Mouse (Mus musculus) gastrocnemius, adult 2 months (tissue): Measurements from ENCODE around the gene Olfr143. TPM values are rescaled to one million over a fixed set of nuclear protein-coding genes. Genes with fewer than 3 reads are reported as not detected.

Experiments used
- DNase-seq: peaks from one replicate; pipeline ENCODE4 v3.0.0; 2022
- H3K27ac ChIP-seq: fragments of 200-600 bp; 2 replicates; pipeline ENCODE4 v1.8.1; 2022; ENCODE audit warnings: mild to moderate bottlenecking
- H3K4me3 ChIP-seq: fragments of 200-600 bp; 2 replicates; pipeline ENCODE4 v1.8.1; 2022; ENCODE audit warnings: mild to moderate bottlenecking, moderate library complexity
- CTCF ChIP-seq: fragments of 200-600 bp; IDR thresholded peaks from 2 replicates; pipeline ENCODE4 v1.8.1; 2022; ENCODE audit warnings: antibody characterized with exemption, mild to moderate bottlenecking, moderate library complexity
- intact Hi-C: fragments of 180-260 bp; cut with DNase I; formaldehyde crosslinking; loops from one replicate; pipeline ENCODE4 v1.15.1; 2025
- long read RNA-seq, 2 experiments: library from polyadenylated mRNA; stranded (forward); transcript quantifications; one replicate each; pipeline ENCODE4 v2.0.0; 2021
- total RNA-seq, 2 experiments: library from RNA; stranded (reverse); gene quantifications; 2 replicates each; pipeline ENCODE4 v1.2.3; 2021

Olfr143 gene
- not detected for total RNA-seq
- long read RNA-seq, experiment 1: 0 reads
- long read RNA-seq, experiment 2: 0 reads

DNA sequence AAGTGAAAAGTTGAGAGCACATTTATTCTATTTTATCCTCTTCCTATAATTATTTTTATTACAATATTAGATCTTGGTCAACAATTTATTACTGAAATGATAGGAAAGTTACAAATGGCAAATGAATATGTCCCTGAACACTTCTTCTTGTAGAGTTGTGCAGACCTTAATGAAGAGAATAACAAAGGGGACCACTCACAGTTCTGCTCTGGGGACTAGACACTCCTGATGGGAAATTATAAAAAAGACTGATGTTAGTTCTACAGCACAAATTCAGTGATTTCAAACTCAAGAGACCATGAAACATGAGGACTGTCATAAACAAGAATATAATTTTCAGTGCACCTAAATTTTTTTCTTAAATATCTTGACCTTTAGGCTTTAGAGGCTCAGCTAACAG is at the start of gene Olfr143:
Gene Olfr143 (plus strand): TSS at position 301 of the 400 bp plus-strand sequence.
- Histone ChIP-seq H3K27ac (no peak within 1 kb of the TSS), H3K4me3 (no peak within 1 kb of the TSS)
- TF ChIP-seq CTCF: no peak
- no peak for DNase-seq
- intact Hi-C loops: no loop called here

DNA sequence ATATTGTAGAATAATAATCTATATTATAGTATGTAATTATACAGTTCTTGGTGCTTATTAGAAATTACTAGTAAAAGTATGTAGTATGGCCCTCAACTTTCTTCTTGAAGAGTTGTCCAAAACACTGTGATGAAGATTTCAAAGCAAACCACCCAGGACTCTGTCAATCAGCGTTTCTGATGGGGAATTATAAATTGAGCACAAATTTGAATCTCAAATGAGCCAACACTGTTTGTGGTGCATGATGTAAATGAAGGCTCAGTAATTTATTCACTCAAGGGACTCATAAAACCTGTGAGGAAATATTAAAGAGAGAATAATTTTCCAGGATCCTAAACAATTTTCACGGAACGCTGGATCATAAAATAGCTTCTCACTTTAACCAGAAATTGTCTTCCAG is 44.5 kb upstream of the Olfr143 start, which contains the start of gene Olfr893:
Gene Olfr893 (plus strand): TSS at position 301 of the 400 bp plus-strand sequence.
- intact Hi-C loops: no loop called here
- DNase-seq: no peak
- Histone ChIP-seq H3K4me3 (no peak within 1 kb of the TSS), H3K27ac (no peak within 1 kb of the TSS)
- no peak for TF ChIP-seq CTCF

DNA sequence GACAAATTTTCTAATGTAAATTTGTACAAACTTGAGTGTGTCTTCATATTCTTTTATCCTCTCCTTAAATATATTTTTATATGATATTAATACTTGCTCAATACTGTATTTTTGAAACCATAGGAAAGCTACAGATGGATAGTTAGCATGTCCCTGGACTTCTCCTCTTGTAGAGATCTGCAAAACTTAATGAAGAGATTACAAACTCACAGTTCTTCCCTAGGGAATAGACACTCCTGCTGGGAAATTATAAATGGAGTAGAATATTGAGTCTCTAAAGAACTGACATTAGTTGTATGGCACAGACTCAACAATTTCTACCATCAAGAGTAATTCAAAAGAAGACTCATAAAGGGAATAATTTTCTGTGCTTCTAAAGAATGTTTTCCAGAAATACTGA is 34.8 kb upstream of the Olfr143 start, which contains the start of gene Olfr894:
Gene Olfr894 (plus strand): TSS at position 301 of the 400 bp plus-strand sequence.
- no peak for TF ChIP-seq CTCF
- intact Hi-C loops: no loop called here
- DNase-seq: no peak
- no peak within 1 kb of the TSS for H3K27ac ChIP-seq
- no peak within 1 kb of the TSS for H3K4me3 ChIP-seq

DNA sequence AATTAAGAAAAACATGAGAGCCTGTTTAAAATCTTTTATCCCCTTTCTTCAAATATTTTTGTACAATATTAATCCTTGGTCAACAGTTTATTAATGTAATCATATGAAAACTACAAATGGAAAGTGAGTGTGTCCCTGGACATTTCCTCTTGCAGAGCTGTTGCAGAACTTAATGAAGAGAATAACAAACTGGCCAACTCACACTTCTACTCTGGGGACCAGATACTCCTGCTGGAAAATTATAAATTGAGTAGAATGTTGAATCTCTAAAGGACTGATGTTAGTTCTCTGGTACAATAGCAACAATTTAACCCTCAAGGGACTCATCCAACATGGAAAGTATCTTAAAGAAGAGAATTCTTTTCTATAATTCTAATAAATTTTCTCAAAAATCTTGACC is 15.0 kb downstream of the Olfr143 start, which contains the start of gene Olfr895:
Gene Olfr895 (plus strand): TSS at position 301 of the 400 bp plus-strand sequence.
- TF ChIP-seq CTCF: no peak
- intact Hi-C loops: no loop called here
- no peak within 1 kb of the TSS for H3K4me3 ChIP-seq

DNA sequence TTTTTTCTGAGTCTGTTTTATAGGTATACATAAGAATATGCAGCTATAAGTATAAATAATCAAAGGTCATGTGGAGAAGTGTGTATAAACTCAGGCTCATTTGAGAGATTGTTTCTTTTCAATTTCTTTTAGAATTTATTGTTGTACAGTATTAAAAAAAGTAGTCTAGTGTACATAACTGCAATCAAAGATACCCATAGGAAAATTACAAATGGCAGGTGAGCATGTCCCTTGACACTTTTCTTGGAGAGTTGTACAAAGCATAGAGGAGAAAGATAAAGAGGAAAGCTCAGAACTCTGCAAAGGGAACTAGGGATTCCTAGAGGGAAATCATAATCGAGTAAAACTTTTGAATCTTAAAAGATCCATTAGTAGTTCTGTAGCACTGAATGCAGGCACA is 38.2 kb downstream of the Olfr143 start, which contains the start of gene Olfr896-ps1:
Gene Olfr896-ps1 (plus strand): TSS at position 301 of the 400 bp plus-strand sequence.
- intact Hi-C loops: no loop called here
- DNase-seq: no peak
- TF ChIP-seq CTCF: no peak
- Histone ChIP-seq H3K4me3 (no peak within 1 kb of the TSS), H3K27ac (no peak within 1 kb of the TSS)

More for the DNA sequence above, 15.0 kb downstream of the Olfr143 start, which contains the start of gene Olfr895:
- no peak for DNase-seq
- no peak within 1 kb of the TSS for H3K27ac ChIP-seq

Other genes starting within 250 kb of the Olfr143 start
- gene Olfr883, start 227.0 kb upstream of the Olfr143 start, total RNA-seq: not detected
- not detected for gene Olfr884, start 206.2 kb upstream of the Olfr143 start, total RNA-seq
- gene Olfr885, start 191.5 kb upstream of the Olfr143 start, total RNA-seq: not detected
- gene Olfr887, start 168.7 kb upstream of the Olfr143 start, total RNA-seq: not detected
- not detected for gene Olfr888, start 144.6 kb upstream of the Olfr143 start, total RNA-seq
- gene Olfr889, start 137.6 kb upstream of the Olfr143 start, total RNA-seq: not detected
- gene Olfr890, start 110.3 kb upstream of the Olfr143 start, total RNA-seq: not detected
- not detected for gene Olfr891, start 72.0 kb upstream of the Olfr143 start, total RNA-seq
- not detected for gene Olfr893, start 44.4 kb upstream of the Olfr143 start, total RNA-seq
- not detected for gene Olfr894, start 34.7 kb upstream of the Olfr143 start, total RNA-seq
- not detected for gene Olfr895, start 15.1 kb downstream of the Olfr143 start, total RNA-seq
- gene Olfr896-ps1, start 38.3 kb downstream of the Olfr143 start, total RNA-seq: not detected
- gene Olfr25, start 76.3 kb downstream of the Olfr143 start, total RNA-seq: not detected
- not detected for gene Olfr898, start 95.6 kb downstream of the Olfr143 start, total RNA-seq
- gene Olfr250, start 114.1 kb downstream of the Olfr143 start, total RNA-seq: not detected
- gene Olfr251, start 124.3 kb downstream of the Olfr143 start, total RNA-seq: not detected
- gene Olfr147, start 148.9 kb downstream of the Olfr143 start, total RNA-seq: not detected
- not detected for gene Olfr901, start 176.7 kb downstream of the Olfr143 start, total RNA-seq
- gene Olfr902, start 194.9 kb downstream of the Olfr143 start, total RNA-seq: not detected
- not detected for gene Olfr904, start 210.4 kb downstream of the Olfr143 start, total RNA-seq
- gene Olfr905, start 218.3 kb downstream of the Olfr143 start, total RNA-seq: not detected
- not detected for gene Olfr906, start 234.3 kb downstream of the Olfr143 start, total RNA-seq
- gene Olfr907, start 243.0 kb downstream of the Olfr143 start, total RNA-seq: not detected